Mouse (Mus musculus): Measurements from ENCODE around the gene Bap1. TPM values are rescaled to one million over a fixed set of nuclear protein-coding genes. Genes with fewer than 3 reads are reported as not detected.

Gene Bap1
- 36.9 TPM in 2 replicates for polyA plus RNA-seq (2015; fragmentation: Nextera tagmentation; extraction: Ambion mirVana)

GRCm38 (mm10) chr14:31251084-31251604 is at the start of gene Bap1, which contains the start of gene Phf7:
Gene Bap1, plus strand, starts transcription at chr14:31251450.
Gene Phf7, minus strand, starts transcription at chr14:31251317.

GRCm38 (mm10) chr14:31208084-31208483 is 43.2 kb upstream of the Bap1 start, which contains the start of gene Tnnc1:
Gene Tnnc1, plus strand, starts transcription at chr14:31208312.

GRCm38 (mm10) chr14:31216846-31217245 is 34.4 kb upstream of the Bap1 start, which contains the start of gene Nisch:
Gene Nisch, minus strand, starts transcription at chr14:31216946.

GRCm38 (mm10) chr14:31217666-31218065 is 33.6 kb upstream of the Bap1 start, which contains the start of gene Sema3g:
Gene Sema3g, plus strand, starts transcription at chr14:31217860.

Other genes with a start within 250 kb of the Bap1 start
- gene Spcs1, start 249.8 kb upstream of the Bap1 start, polyA plus RNA-seq (2015; fragmentation: Nextera tagmentation; extraction: Ambion mirVana): 311 and 313 TPM in 2 replicates
- 64.9 and 65.8 TPM in 2 replicates for gene Pbrm1, start 232.3 kb upstream of the Bap1 start, polyA plus RNA-seq (2015; fragmentation: Nextera tagmentation; extraction: Ambion mirVana)
- gene Gnl3, start 232.3 kb upstream of the Bap1 start, polyA plus RNA-seq (2015; fragmentation: Nextera tagmentation; extraction: Ambion mirVana): 135 and 137 TPM in 2 replicates
- gene Smim4, start 122.5 kb upstream of the Bap1 start, polyA plus RNA-seq (2015; fragmentation: Nextera tagmentation; extraction: Ambion mirVana): 136 and 138 TPM in 2 replicates
- 88.3 and 97.0 TPM in 2 replicates for gene Nt5dc2, start 120.4 kb upstream of the Bap1 start, polyA plus RNA-seq (2015; fragmentation: Nextera tagmentation; extraction: Ambion mirVana)
- 28.7 and 37.1 TPM in 2 replicates for gene Stab1, start 82.8 kb upstream of the Bap1 start, polyA plus RNA-seq (2015; fragmentation: Nextera tagmentation; extraction: Ambion mirVana)
- gene Tnnc1, start 43.1 kb upstream of the Bap1 start, polyA plus RNA-seq (2015; fragmentation: Nextera tagmentation; extraction: Ambion mirVana): 0.53 and 0.75 TPM in 2 replicates
- gene Nisch, start 34.5 kb upstream of the Bap1 start, polyA plus RNA-seq (2015; fragmentation: Nextera tagmentation; extraction: Ambion mirVana): 94.1 and 119 TPM in 2 replicates
- 1.1 TPM in 2 replicates for gene Sema3g, start 33.6 kb upstream of the Bap1 start, polyA plus RNA-seq (2015; fragmentation: Nextera tagmentation; extraction: Ambion mirVana)
- 12.9 TPM in 2 replicates for gene Phf7, start 133 bp upstream of the Bap1 start, polyA plus RNA-seq (2015; fragmentation: Nextera tagmentation; extraction: Ambion mirVana)
- gene Dnah1, start 72.4 kb downstream of the Bap1 start, polyA plus RNA-seq (2015; fragmentation: Nextera tagmentation; extraction: Ambion mirVana): 0.50 and 0.70 TPM in 2 replicates
- gene Capn7, start 85.2 kb downstream of the Bap1 start, polyA plus RNA-seq (2015; fragmentation: Nextera tagmentation; extraction: Ambion mirVana): 17.7 and 20.7 TPM in 2 replicates
- 20.2 and 31.5 TPM in 2 replicates for gene Sh3bp5, start 184.6 kb downstream of the Bap1 start, polyA plus RNA-seq (2015; fragmentation: Nextera tagmentation; extraction: Ambion mirVana)
- gene Eaf1, start 242.9 kb downstream of the Bap1 start, polyA plus RNA-seq (2015; fragmentation: Nextera tagmentation; extraction: Ambion mirVana): 19.8 and 20.8 TPM in 2 replicates
- gene Mettl6, start 243.6 kb downstream of the Bap1 start, polyA plus RNA-seq (2015; fragmentation: Nextera tagmentation; extraction: Ambion mirVana): 42.0 and 50.2 TPM in 2 replicates